In genomic region chr5:53087452-53087851, GRCm38 (mm10) we compare ENCODE assay signal across 40 mouse cellular contexts. TPM values are rescaled to one million over a fixed set of nuclear protein-coding genes. Genes with fewer than 3 reads are reported as not detected.
"Had no signal": no experiment of that assay in that cellular context is flagged by ENCODE, and none has a peak within 500 bp of the region (broad histone marks: within the 10 kb centered on the region; RNA-seq: fewer than 3 reads in every experiment).

No protein-coding gene starts in this region.

- H3K9ac ChIP-seq: limb, embryonic 12.5 days; limb, embryonic 13.5 days; limb, embryonic 15.5 days; liver, embryonic 12.5 days; liver, embryonic 13.5 days; liver, embryonic 14.5 days; liver, embryonic 15.5 days; liver, postnatal 0 days; lung, embryonic 14.5 days; lung, embryonic 15.5 days; midbrain, embryonic 12.5 days; midbrain, embryonic 13.5 days; midbrain, embryonic 15.5 days; neural tube, embryonic 12.5 days had no signal

- DNase-seq: left cerebral cortex, postnatal 4 days; liver; liver, embryonic 13.5 days; liver, postnatal 0 days; lung, adult 18-20 months; lung, adult 2 months; lung, embryonic 14.5 days; lung, postnatal 10 days; lung, postnatal 14 days; lung, postnatal 36 days; lung, postnatal 4 days; midbrain, embryonic 14.5 days had no signal

- H3K4me3 ChIP-seq: limb, embryonic 10.5 days; limb, embryonic 12.5 days; limb, embryonic 13.5 days; limb, embryonic 15.5 days; liver, embryonic 12.5 days; liver, embryonic 13.5 days; liver, embryonic 15.5 days; lung, embryonic 15.5 days; megakaryocyte, embryonic 14.5 days; midbrain, embryonic 10.5 days; midbrain, embryonic 12.5 days; midbrain, embryonic 13.5 days; midbrain, embryonic 15.5 days; myocyte; neural tube, embryonic 12.5 days had no signal

- H3K27me3 ChIP-seq: limb, embryonic 12.5 days; limb, embryonic 13.5 days; limb, embryonic 15.5 days; liver, embryonic 12.5 days; liver, embryonic 13.5 days; liver, embryonic 15.5 days; lung, embryonic 15.5 days; megakaryocyte, embryonic 14.5 days; midbrain, embryonic 12.5 days; midbrain, embryonic 13.5 days; midbrain, embryonic 15.5 days; neural tube, embryonic 12.5 days had no signal

- H3K27ac ChIP-seq: limb, embryonic 10.5 days; limb, embryonic 12.5 days; limb, embryonic 13.5 days; limb, embryonic 15.5 days; liver, embryonic 12.5 days; liver, embryonic 13.5 days; liver, embryonic 14.5 days; liver, embryonic 15.5 days; lung, embryonic 15.5 days; macrophage; midbrain, embryonic 10.5 days; midbrain, embryonic 12.5 days; midbrain, embryonic 13.5 days; midbrain, embryonic 15.5 days; neural tube, embryonic 12.5 days had no signal

- H3K9me3 ChIP-seq: limb, embryonic 10.5 days; limb, embryonic 12.5 days; limb, embryonic 13.5 days; limb, embryonic 15.5 days; liver, embryonic 12.5 days; liver, embryonic 13.5 days; liver, embryonic 15.5 days; lung, embryonic 15.5 days; midbrain, embryonic 10.5 days; midbrain, embryonic 12.5 days; midbrain, embryonic 13.5 days; midbrain, embryonic 15.5 days; neural tube, embryonic 12.5 days had no signal

- H3K4me2 ChIP-seq: limb, embryonic 12.5 days; limb, embryonic 13.5 days; limb, embryonic 15.5 days; liver, embryonic 11.5 days; liver, embryonic 12.5 days; liver, embryonic 13.5 days; liver, embryonic 15.5 days; lung, embryonic 14.5 days; lung, embryonic 15.5 days; midbrain, embryonic 11.5 days; midbrain, embryonic 12.5 days; midbrain, embryonic 13.5 days; midbrain, embryonic 15.5 days; neural tube, embryonic 12.5 days had no signal

- ATAC-seq: liver, embryonic 12.5 days; liver, postnatal 0 days; lung, postnatal 0 days; midbrain, embryonic 13.5 days; midbrain, embryonic 15.5 days; midbrain, embryonic 16.5 days had no signal

- H3K36me3 ChIP-seq: limb, embryonic 10.5 days; limb, embryonic 12.5 days; limb, embryonic 13.5 days; limb, embryonic 15.5 days; liver, embryonic 12.5 days; liver, embryonic 13.5 days; liver, embryonic 15.5 days; lung, embryonic 15.5 days; midbrain, embryonic 10.5 days; midbrain, embryonic 12.5 days; midbrain, embryonic 13.5 days; midbrain, embryonic 15.5 days; neural tube, embryonic 12.5 days had no signal

- H3K4me1 ChIP-seq: limb, embryonic 10.5 days; limb, embryonic 12.5 days; limb, embryonic 13.5 days; limb, embryonic 15.5 days; liver, embryonic 12.5 days; liver, embryonic 13.5 days; liver, embryonic 15.5 days; lung, embryonic 15.5 days; megakaryocyte, embryonic 14.5 days; midbrain, embryonic 10.5 days; midbrain, embryonic 12.5 days; midbrain, embryonic 13.5 days; midbrain, embryonic 15.5 days; neural tube, embryonic 12.5 days had no signal

RNA-seq across cellular contexts. Expression of gene Slc34a2, which starts 49.6 kb away (rescaled TPM):
- total RNA-seq: left cerebral cortex, postnatal 10 days; left cerebral cortex, postnatal 36 days; megakaryocyte progenitor cell, adult 5-6 weeks; megakaryocyte, adult 5-6 weeks; megakaryocyte-erythroid progenitor cell, adult 5-6 weeks; monocyte, adult 5-6 weeks had no signal
- polyA plus RNA-seq: limb, embryonic 10.5 days; limb, embryonic 11.5 days; limb, embryonic 12.5 days; limb, embryonic 13.5 days; liver, embryonic 12.5 days; macrophage; midbrain, embryonic 10.5 days; midbrain, embryonic 11.5 days; midbrain, embryonic 12.5 days; midbrain, embryonic 13.5 days; midbrain, embryonic 14.5 days; myocyte; neural tube, embryonic 11.5 days; neural tube, embryonic 12.5 days had no signal
